Mouse (Mus musculus) urinary bladder, postnatal 4 days (tissue): ENCODE measurements around the gene Brpf1.
"Not testable (repeated sequence)": the region's sequence is repeated elsewhere in the genome, so short reads cannot be mapped to it uniquely, and the experiment has no call there.

Source experiments
- DNase-seq, 2 experiments: peaks; one replicate each; pipeline ENCODE4 v3.0.0; 2021 to 2022; ENCODE audit warnings: low spot score in 2 of 2

Gene Brpf1

DNA sequence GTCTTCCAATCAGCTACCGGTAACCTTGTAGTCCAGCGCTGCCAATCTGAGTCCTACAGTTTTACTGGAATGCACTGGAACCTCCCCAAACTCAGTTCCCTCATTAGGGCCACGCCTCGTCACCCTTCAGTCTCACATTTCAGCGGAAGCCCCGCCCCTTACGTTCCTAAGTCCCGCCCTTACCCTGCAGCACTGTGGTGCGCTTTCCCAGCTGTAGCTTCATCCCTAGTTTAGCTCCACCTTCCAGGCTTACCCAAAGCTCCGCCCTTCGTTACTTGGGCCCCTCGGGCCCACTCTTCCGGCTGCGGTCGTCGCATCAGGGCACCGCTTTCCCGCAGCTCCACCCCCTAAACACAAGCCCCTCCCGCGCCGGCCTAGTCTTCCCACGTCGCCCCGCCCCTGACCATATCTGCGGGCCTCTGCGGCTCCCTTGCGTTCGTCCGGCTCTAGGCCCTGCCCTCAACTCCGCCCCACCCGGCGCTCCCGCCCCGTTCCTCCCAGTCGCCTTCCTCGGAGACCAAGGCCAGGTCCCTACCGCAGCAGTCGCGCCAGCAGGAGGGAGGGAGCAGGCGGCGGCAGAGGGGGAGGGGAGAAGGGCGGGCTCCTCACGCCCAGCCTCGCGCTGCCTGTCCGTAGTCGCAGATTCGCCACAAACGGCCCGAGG is 483 bp upstream of the Brpf1 start:
- DNase-seq = peak; percentile 100

DNA sequence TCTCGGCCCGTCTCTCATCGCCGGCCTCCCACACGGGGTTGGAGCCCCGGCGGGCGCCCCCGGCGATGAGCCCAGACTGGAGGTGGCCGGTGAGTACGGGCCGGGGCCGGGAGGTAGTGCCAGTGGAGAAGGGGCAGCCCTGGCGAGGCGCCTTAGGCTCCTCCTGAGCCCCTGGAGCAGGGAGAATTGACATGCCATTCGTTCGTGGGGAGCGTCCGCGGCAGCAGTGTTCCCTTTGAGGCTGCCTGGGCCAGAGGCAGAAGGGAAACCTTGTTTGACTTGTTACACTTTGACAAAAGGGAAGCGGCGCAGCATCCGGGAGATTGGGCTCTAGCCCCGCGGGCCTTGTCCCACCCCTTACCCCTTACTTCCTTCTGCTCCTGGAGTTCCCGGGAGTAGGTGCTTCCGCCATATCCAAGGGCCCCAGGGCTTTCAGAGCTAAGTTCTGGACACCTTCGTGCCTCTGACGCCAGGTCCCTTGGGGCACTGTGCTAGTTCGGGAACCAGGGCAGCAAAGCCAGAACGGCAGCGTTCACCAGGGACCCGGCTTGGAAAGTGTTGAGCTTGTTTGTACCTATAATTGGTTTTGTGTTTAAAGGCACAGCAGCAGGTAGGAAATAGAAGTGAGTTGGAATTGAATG is 664 bp downstream of the Brpf1 start:
- peak in 1 of 2 experiments; percentile 40 for DNase-seq

DNA sequence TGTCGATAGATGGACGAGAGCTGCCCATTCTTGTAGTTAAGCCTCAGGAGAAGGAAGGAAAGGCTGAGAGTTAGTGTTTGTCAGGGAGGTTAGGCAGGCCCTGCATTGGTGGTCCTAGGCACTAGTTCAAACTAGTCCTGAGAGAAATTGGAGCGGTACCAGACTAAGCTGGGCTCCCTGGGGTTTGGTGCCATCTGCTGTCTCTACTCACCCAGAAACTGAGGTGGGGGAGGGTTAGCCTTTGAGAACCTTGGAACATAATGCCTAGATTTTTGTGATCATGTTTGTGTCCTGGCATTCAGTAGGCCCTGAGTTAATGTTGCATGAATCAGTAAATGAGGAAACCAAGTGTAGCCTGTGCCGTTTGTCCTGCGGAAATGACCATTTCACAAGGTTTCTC is 1.2 kb downstream of the Brpf1 start:
- no peak for DNase-seq

DNA sequence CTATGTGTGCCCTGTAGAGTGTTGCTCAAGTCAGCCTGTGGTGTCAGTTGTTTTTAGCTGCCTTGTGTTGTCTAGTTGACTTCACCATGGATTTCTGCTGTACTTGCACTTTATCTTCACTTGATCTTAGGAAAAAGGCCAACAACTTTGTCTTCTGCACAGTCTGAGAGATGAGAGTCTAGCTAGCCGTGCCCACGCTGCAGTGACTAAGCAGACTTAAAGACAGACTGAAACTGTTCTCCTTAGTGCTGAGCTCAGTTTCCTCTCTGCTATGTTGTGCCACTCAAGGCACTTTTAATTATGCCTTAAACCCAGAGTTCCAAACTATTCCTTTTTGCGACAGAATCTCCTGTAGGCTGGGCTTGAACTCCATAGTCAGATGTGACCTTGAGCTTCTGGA is 9.0 kb downstream of the Brpf1 start:
- DNase-seq = no peak

DNA sequence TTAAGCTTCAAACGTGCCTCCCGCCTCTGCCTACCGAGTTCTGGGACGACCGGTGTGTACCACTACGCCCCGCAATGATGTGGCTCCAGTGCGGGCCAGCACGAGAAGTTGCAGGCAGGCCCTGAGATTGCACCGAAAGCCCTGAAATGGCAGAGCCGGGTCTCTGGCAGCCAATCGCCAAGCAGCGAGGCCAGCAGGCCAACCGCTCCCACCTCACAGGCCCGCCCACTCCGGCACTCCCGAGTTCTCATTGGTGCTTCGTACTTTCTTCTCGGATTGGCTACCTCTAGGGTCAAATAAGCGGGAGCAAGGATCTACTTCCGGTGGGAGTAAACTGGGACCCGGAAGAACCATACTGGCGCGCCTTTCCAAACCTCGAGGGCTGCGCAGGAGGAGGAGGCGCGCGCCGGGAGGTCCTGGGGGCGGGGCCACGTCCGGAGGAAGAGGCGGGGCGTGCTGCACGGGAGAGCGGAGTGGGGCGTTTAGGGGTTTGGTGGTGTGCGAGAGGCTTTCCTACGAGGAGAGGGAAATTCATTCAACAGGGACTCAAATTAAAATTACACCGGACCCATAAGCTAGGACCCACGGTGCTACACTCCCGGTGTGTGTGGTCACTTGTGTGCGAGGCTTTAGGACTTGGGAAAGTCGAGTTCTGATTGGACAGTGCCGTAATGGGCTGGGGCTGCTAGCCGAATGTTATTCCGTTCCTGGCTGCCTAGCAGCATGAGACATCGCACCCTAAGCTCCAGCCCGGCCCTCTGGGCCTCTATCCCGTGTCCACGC is 19.8 kb downstream of the Brpf1 start, which contains the start of gene Ogg1:
Gene Ogg1, plus strand, starts transcription at position 440 of the 783 bp plus-strand sequence.
- DNase-seq = peak; percentile 98

- no peak for DNase-seq
Observed at GRCm38 (mm10) chr6:113329396-113329795, 22.5 kb downstream of the Brpf1 start.

DNA sequence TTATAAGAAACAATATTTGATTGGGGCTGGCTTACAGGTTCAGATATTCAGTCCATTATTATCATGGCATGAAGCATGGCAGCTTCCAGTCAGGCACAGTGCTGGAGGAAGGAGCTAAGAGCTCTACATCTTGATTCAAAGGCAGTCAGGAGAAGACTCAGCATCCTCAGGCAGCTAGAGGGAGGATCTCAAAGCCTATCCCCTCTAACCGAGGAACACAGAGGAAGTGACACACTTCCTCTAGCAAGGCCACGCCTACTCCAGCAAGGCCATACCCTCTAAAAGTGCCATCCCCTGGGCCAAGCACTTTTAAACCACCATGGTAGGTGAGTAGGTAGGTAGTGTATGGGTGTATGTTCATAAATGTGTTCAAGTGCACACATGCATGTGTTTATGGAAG is 23.6 kb downstream of the Brpf1 start:
- DNase-seq = no peak

DNA sequence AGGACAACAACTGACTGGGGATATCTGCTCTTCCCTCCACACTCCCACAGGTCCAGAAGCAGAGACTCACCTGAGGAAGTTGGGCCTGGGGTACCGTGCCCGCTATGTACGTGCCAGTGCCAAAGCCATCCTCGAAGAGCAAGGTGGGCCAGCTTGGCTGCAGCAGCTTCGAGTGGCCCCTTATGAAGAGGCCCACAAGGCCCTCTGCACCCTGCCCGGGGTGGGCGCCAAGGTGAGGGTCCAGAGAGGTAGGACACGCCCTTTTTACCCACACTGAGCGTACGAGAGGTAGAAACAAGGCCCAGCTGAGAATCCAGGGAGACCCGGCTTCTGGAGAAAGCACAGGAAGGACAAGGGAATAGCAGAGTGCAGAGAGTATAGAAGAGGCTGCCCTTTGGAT is 24.8 kb downstream of the Brpf1 start:
- no peak for DNase-seq

DNA sequence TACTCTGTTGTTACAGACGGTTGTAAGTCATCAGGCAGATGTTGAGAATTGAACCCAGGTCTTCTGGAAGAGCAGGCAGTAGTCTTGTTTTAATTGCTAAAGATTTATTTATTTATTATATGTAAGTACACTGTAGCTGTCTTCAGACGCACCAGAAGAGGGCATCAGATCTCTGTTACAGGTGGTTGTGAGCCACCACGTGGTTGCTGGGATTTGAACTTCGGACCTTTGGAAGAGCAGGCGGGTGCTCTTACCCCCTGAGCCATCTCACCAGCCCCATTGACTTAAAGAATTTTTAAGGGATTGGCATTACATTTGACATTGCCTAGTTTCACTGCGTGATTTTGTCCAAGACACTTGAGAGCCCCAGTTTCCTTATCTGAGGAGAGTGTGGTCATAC is 25.8 kb downstream of the Brpf1 start:
- DNase-seq = not testable (repeated sequence)

DNA sequence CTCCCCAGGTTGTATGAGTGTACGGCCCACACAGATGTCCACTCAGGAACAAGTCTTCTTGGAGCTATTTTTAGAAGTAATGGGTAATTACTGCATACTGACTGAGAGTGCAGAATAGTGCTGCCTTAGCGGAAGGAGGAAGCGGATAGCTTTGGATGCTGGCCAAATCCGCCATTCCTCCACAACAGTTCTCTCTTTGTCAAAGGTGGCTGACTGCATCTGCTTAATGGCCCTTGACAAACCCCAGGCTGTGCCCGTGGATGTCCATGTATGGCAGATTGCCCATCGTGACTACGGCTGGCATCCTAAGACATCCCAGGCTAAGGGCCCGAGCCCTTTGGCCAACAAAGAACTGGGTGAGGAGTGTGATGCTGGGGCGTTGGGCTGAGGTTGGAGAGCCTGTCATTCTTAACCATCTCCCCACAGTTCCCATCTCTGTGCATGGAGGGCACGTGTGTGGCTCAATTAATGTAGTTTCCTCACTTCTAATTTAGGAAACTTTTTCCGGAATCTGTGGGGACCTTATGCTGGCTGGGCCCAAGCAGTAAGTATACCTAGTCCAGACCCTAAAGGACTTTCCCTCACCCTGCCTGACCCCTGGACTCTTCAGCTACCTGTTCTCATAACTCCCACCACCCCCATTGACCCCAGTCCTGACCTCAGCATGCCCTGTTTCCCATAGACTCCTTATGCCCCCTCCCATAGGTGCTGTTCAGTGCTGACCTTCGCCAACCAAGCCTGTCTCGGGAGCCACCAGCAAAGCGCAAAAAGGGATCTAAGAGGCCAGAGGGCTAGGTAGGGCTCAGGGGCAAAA is 26.4 kb downstream of the Brpf1 start:
- DNase-seq = no peak

- no peak for DNase-seq
Observed at GRCm38 (mm10) chr6:113334216-113334615, 27.3 kb downstream of the Brpf1 start.

DNA sequence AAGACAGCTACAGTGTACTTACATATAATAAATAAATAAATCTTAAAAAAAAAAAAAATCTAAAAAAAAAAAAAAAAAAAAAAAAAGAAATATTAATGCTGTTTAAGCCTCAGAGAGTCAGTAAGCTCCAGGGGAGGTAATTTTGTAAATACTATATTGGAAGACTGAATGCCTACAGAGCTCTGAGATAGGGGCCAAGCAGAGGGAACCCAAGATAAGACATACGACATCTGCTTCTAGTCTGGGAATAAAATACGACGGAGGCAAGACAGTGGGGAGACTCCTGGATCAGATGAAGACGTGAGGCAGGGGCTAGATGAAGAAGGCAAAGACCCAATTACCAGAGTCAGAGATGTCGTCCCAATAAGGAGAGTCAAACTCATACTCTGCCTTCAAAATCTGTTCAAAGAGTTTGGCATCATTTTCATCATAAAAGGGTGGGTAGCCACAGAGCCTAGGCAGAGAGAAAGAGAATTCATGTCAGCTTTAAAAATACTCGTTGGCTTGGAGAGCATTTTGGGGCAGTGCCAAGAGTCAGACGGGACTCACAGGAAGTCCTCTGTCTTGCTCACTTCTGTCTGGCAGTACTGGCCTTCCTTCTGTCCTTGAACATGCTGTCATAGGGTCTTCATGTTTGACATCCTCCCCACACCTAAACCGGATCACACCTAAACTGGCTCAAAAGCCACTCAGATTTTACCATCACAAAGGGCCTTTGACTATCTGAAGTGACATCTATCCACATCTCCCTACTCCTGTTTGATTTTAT is 30.1 kb downstream of the Brpf1 start:
- DNase-seq = no peak

GRCm38 (mm10) chr6:113341574-113341973 is 34.6 kb downstream of the Brpf1 start:
- DNase-seq = no peak

DNA sequence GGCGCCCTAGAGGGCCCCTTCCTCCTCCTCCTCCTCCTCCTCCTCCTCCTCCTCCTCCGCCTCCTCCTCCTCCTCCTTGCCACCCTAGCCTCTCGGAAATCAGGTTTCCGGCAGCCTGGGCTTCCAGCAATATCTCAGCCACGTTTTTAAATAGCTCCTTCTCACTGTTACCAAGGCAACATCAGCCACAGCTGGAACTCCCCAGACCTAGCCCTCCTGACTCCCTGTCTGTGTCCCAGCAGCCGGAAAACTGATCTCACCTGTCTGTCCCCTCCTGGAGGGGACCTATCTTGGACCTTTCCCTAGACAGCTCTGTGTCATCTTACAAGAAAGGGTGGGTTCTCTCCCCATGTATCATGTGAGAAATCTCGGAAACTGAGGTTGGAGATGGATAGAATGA is 35.4 kb downstream of the Brpf1 start:
- DNase-seq = no peak

GRCm38 (mm10) chr6:113343177-113344092 is 36.5 kb downstream of the Brpf1 start, which contains the start of gene Camk1:
Gene Camk1, minus strand, starts transcription at chr6:113343984.
- peak; percentile 74 to 77 for DNase-seq

GRCm38 (mm10) chr6:113344321-113344720 is 37.4 kb downstream of the Brpf1 start:
- peak; percentile 50 to 70 for DNase-seq

- no peak for DNase-seq
Observed at GRCm38 (mm10) chr6:113346897-113347296, 40.0 kb downstream of the Brpf1 start.

GRCm38 (mm10) chr6:113350538-113350937 is 43.6 kb downstream of the Brpf1 start:
- DNase-seq = no peak

DNA sequence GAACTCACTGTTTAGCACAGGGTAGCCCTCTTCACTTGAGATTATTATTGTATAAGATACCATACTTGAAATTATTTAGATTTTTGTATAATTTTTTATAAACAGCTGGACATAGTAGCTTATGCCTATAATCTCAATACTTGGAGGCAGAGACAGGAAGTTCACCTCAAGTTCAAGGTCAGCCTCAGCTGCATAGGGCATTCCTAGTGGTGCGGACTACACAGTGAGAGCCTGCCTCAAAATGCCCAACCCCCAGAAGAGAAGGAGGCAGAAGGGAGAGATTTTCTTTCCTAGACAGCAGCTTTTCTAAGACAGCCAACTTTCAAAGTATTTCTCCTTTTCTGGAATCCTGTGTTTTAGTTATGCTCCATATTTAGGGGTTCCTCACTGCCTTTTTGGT is 44.2 kb downstream of the Brpf1 start:
- DNase-seq = no peak

GRCm38 (mm10) chr6:113351653-113352052 is 44.7 kb downstream of the Brpf1 start:
- DNase-seq = no peak
